Mouse (Mus musculus) myocyte (in vitro differentiated cells): ENCODE results near the gene Stard7.

Source experiments
- CEBPB ChIP-seq: IDR thresholded peaks from 2 replicates; pipeline ENCODE4 v1.6.1; 2011; ENCODE audit warnings: mild to moderate bottlenecking, moderate library complexity; ENCODE audit not compliant: poor library complexity, insufficient read depth, severe bottlenecking
- E2F4 ChIP-seq: IDR thresholded peaks from one replicate; pipeline ENCODE4 v1.6.1; 2011; ENCODE audit warnings: mild to moderate bottlenecking, control low read depth, moderate library complexity; ENCODE audit not compliant: insufficient read depth
- MAX ChIP-seq: IDR thresholded peaks from one replicate; pipeline ENCODE4 v1.6.1; 2011; ENCODE audit warnings: low read depth, mild to moderate bottlenecking, control low read depth
- MYOD1 ChIP-seq, 3 experiments: IDR thresholded peaks; one replicate each; pipeline ENCODE4 v1.6.1; 2011; ENCODE audit warnings: control low read depth in 2 of 3, low read depth in 2 of 3, mild to moderate bottlenecking in 2 of 3, moderate library complexity in 1 of 3; ENCODE audit not compliant: insufficient read length in 2 of 3, control insufficient read depth in 1 of 3
- MYOG ChIP-seq, 3 experiments: IDR thresholded peaks; one replicate each; pipeline ENCODE4 v1.6.1; 2011; ENCODE audit warnings: control low read depth in 2 of 3, low read depth in 2 of 3, mild to moderate bottlenecking in 2 of 3; ENCODE audit not compliant: insufficient read length in 2 of 3, control insufficient read depth in 1 of 3, insufficient read depth in 1 of 3
- POLR2A ChIP-seq: IDR thresholded peaks from one replicate; pipeline ENCODE4 v1.6.1; 2011; ENCODE audit warnings: low read depth, mild to moderate bottlenecking, control low read depth, moderate library complexity; ENCODE audit not compliant: insufficient read length
- POLR2AphosphoS2 ChIP-seq: IDR thresholded peaks from one replicate; pipeline ENCODE4 v1.6.1; 2011; ENCODE audit warnings: low read depth, control low read depth; ENCODE audit not compliant: insufficient read length
- REST ChIP-seq: IDR thresholded peaks from one replicate; pipeline ENCODE4 v1.6.1; 2011; ENCODE audit warnings: mild to moderate bottlenecking, control low read depth, moderate library complexity; ENCODE audit not compliant: insufficient read depth, insufficient read length
- TCF12 ChIP-seq: IDR thresholded peaks from one replicate; pipeline ENCODE4 v1.6.1; 2011; ENCODE audit warnings: mild to moderate bottlenecking, control low read depth; ENCODE audit not compliant: poor library complexity, insufficient read depth, severe bottlenecking
- TCF3 ChIP-seq: IDR thresholded peaks from one replicate; pipeline ENCODE4 v1.6.1; 2011; ENCODE audit warnings: low read depth, control low read depth; ENCODE audit not compliant: insufficient read length
- USF1 ChIP-seq: IDR thresholded peaks from one replicate; pipeline ENCODE4 v1.6.1; 2011; ENCODE audit warnings: low read depth, mild to moderate bottlenecking, control low read depth, moderate library complexity

GRCm38 (mm10) chr2:127316431-127316830, 46.4 kb downstream of the Stard7 start:
- TF ChIP-seq POLR2AphosphoS2 (no peak), POLR2A (no peak), MYOG (IDR thresholded peaks at IDR 0.05; ENCODE audit: control insufficient read depth in 1 of 3, insufficient read depth in 1 of 3, insufficient read length in 2 of 3, low read depth in 2 of 3) (no peak), MYOD1 (IDR thresholded peaks at IDR 0.05; ENCODE audit: control insufficient read depth in 1 of 3, insufficient read length in 2 of 3, low read depth in 2 of 3) (no peak), REST (no peak), CEBPB (no peak), TCF3 (no peak), USF1 (no peak), E2F4 (no peak), MAX (no peak), TCF12 (no peak)
